Mouse (Mus musculus) neural tube, embryonic 13.5 days (tissue): ENCODE data around the gene Gm10309. TPM values are rescaled to one million over a fixed set of nuclear protein-coding genes. Genes with fewer than 3 reads are reported as not detected.

Source experiments
- ATAC-seq: fragments of 200-750 bp; cut with Nextera tagmentation; 2 replicates; pipeline ENCODE4 v1.8.0; 2017; ENCODE audit warnings: low read depth, mild to moderate bottlenecking, moderate TSS enrichment, moderate library complexity
- H3K27ac ChIP-seq: fragments of 300-500 bp; sonication (generic); replicated peaks from 2 replicates; pipeline ENCODE4 v1.5.1; 2015; ENCODE audit warnings: moderate library complexity, mild to moderate bottlenecking, inconsistent platforms
- H3K27me3 ChIP-seq: fragments of 300-500 bp; sonication (generic); 2 replicates; pipeline ENCODE4 v1.6.1; 2015; ENCODE audit warnings: mild to moderate bottlenecking, inconsistent platforms
- H3K36me3 ChIP-seq: fragments of 300-500 bp; sonication (generic); 2 replicates; pipeline ENCODE4 v1.6.1; 2015; ENCODE audit warnings: mild to moderate bottlenecking, inconsistent platforms
- H3K4me1 ChIP-seq: fragments of 300-500 bp; sonication (generic); replicated peaks from 2 replicates; pipeline ENCODE4 v1.6.1; 2015; ENCODE audit warnings: inconsistent platforms
- H3K4me2 ChIP-seq: fragments of 300-500 bp; sonication (generic); 2 replicates; pipeline ENCODE4 v1.6.1; 2015; ENCODE audit warnings: inconsistent platforms, mild to moderate bottlenecking, moderate library complexity
- H3K4me3 ChIP-seq: fragments of 300-500 bp; sonication (generic); 2 replicates; pipeline ENCODE4 v1.5.1; 2015; ENCODE audit warnings: mild to moderate bottlenecking, inconsistent platforms
- H3K9ac ChIP-seq: fragments of 300-500 bp; sonication (generic); 2 replicates; pipeline ENCODE4 v1.6.1; 2015; ENCODE audit warnings: moderate library complexity, mild to moderate bottlenecking, inconsistent platforms
- H3K9me3 ChIP-seq: fragments of 300-500 bp; sonication (generic); 2 replicates; pipeline ENCODE4 v1.6.1; 2016; ENCODE audit warnings: inconsistent platforms
- WGBS: fragments of 180-500 bp; shearing (Covaris S2); methylation state at CpG from one replicate; pipeline ENCODE4 v1.1.7; 2015; 5-methylcytosine and 5-hydroxymethylcytosine counted together
- polyA plus RNA-seq: library from polyadenylated mRNA; unstranded; fragments of >200 nt; fragmentation: Nextera tagmentation; extraction: Ambion mirVana; gene quantifications from 2 replicates; pipeline ENCODE4 v1.2.1, GENCODE M21; 2015

Gene Gm10309
- polyA plus RNA-seq, 1 experiment from 2014 or later, result 0.46 TPM

- Histone ChIP-seq H3K4me1 (peaks cover 3% of the 10 kb centered on the region; the same call in 1 of the 2 replicates), H3K9me3 (no peaks in the 10 kb centered on the region), H3K27me3 (no peaks in the 10 kb centered on the region), H3K27ac (0 out of 2 replicates have a peak overlapping the region, but pooled peaks have one; percentile 40), H3K36me3 (0 out of 2 replicates have a peak, but pooled peaks cover under 1% of the 10 kb centered on the region), H3K4me3 (no peak overlapping the region), H3K9ac (no peak overlapping the region), H3K4me2 (no peak overlapping the region)
- 71% methylated on average over 19 of the region's 19 CpGs for WGBS
- no peak for ATAC-seq
Observed at GRCm38 (mm10) chr17:86507342-86508211, 2.5 kb upstream of the Gm10309 start.

GRCm38 (mm10) chr17:86506881-86507280, 1.8 kb upstream of the Gm10309 start:
- Histone ChIP-seq H3K4me2 (no peak overlapping the region), H3K9ac (no peak overlapping the region), H3K4me3 (no peak overlapping the region), H3K36me3 (peaks cover 7% of the 10 kb centered on the region; the same call in 1 of the 2 replicates), H3K27me3 (no peaks in the 10 kb centered on the region), H3K27ac (peak overlapping the region; percentile 40; the same call in 1 of the 2 replicates), H3K9me3 (no peaks in the 10 kb centered on the region), H3K4me1 (peaks cover 3% of the 10 kb centered on the region; the same call in 1 of the 2 replicates)
- WGBS, result 73% methylated on average over 5 of the region's 5 CpGs
- ATAC-seq, result no peak

GRCm38 (mm10) chr17:86503208-86503897, 1.7 kb downstream of the Gm10309 start:
- no peak overlapping the region for H3K4me3 ChIP-seq
- H3K9ac ChIP-seq, result no peak overlapping the region
- H3K9me3 ChIP-seq, result no peaks in the 10 kb centered on the region
- peaks cover 12% of the 10 kb centered on the region; the same call in 1 of the 2 replicates for H3K36me3 ChIP-seq
- ATAC-seq, result no peak
- no peak overlapping the region for H3K4me2 ChIP-seq
- peaks cover 9% of the 10 kb centered on the region; the same call in 1 of the 2 replicates for H3K4me1 ChIP-seq
- no peaks in the 10 kb centered on the region for H3K27me3 ChIP-seq
- 94% methylated on average over 9 of the region's 9 CpGs for WGBS
- H3K27ac ChIP-seq, result no peak overlapping the region

GRCm38 (mm10) chr17:86501393-86501792, 3.6 kb downstream of the Gm10309 start:
- Histone ChIP-seq H3K4me1 (0 out of 2 replicates have a peak, but pooled peaks cover 6% of the 10 kb centered on the region), H3K4me2 (no peak overlapping the region), H3K9me3 (no peaks in the 10 kb centered on the region), H3K36me3 (peaks cover 16% of the 10 kb centered on the region), H3K27ac (no peak overlapping the region), H3K27me3 (no peaks in the 10 kb centered on the region), H3K9ac (no peak overlapping the region), H3K4me3 (no peak overlapping the region)
- ATAC-seq, result no peak
- 87% methylated on average over 4 of the region's 4 CpGs for WGBS

- H3K27me3 ChIP-seq, result no peaks in the 10 kb centered on the region
- H3K27ac ChIP-seq, result peak overlapping the region; percentile 52
- no peak overlapping the region for H3K4me3 ChIP-seq
- no peak for ATAC-seq
- H3K9me3 ChIP-seq, result no peaks in the 10 kb centered on the region
- 58% methylated on average over 15 of the region's 15 CpGs for WGBS
- no peak overlapping the region for H3K9ac ChIP-seq
- H3K4me2 ChIP-seq, result no peak overlapping the region
- 0 out of 2 replicates have a peak, but pooled peaks cover 6% of the 10 kb centered on the region for H3K4me1 ChIP-seq
- peaks cover 16% of the 10 kb centered on the region for H3K36me3 ChIP-seq
Observed at GRCm38 (mm10) chr17:86499359-86500045, 5.5 kb downstream of the Gm10309 start.

GRCm38 (mm10) chr17:86497302-86497701, 7.7 kb downstream of the Gm10309 start:
- no peak overlapping the region for H3K4me3 ChIP-seq
- no peak for ATAC-seq
- WGBS, result 92% methylated on average over 4 of the region's 4 CpGs
- 0 out of 2 replicates have a peak, but pooled peaks cover 6% of the 10 kb centered on the region for H3K4me1 ChIP-seq
- H3K27ac ChIP-seq, result no peak overlapping the region
- H3K4me2 ChIP-seq, result no peak overlapping the region
- no peaks in the 10 kb centered on the region for H3K27me3 ChIP-seq
- H3K9ac ChIP-seq, result no peak overlapping the region
- H3K36me3 ChIP-seq, result peaks cover 13% of the 10 kb centered on the region
- no peaks in the 10 kb centered on the region for H3K9me3 ChIP-seq

GRCm38 (mm10) chr17:86496123-86496771, 8.8 kb downstream of the Gm10309 start:
- Histone ChIP-seq H3K27ac (no peak overlapping the region), H3K4me1 (0 out of 2 replicates have a peak, but pooled peaks cover 6% of the 10 kb centered on the region), H3K4me3 (no peak overlapping the region), H3K36me3 (peaks cover 8% of the 10 kb centered on the region; the same call in 1 of the 2 replicates), H3K9me3 (no peaks in the 10 kb centered on the region), H3K9ac (no peak overlapping the region), H3K4me2 (no peak overlapping the region), H3K27me3 (no peaks in the 10 kb centered on the region)
- WGBS, result 89% methylated on average over 9 of the region's 9 CpGs
- ATAC-seq, result no peak

- H3K9ac ChIP-seq, result no peak overlapping the region
- 0 out of 2 replicates have a peak, but pooled peaks cover 6% of the 10 kb centered on the region for H3K4me1 ChIP-seq
- peaks cover 8% of the 10 kb centered on the region; the same call in 1 of the 2 replicates for H3K36me3 ChIP-seq
- H3K4me3 ChIP-seq, result no peak overlapping the region
- no peak overlapping the region for H3K27ac ChIP-seq
- no peak for ATAC-seq
- no peaks in the 10 kb centered on the region for H3K9me3 ChIP-seq
- WGBS, result 76% methylated on average over 6 of the region's 6 CpGs
- H3K27me3 ChIP-seq, result no peaks in the 10 kb centered on the region
- H3K4me2 ChIP-seq, result no peak overlapping the region
Observed at GRCm38 (mm10) chr17:86494895-86495294, 10.1 kb downstream of the Gm10309 start.

- Histone ChIP-seq H3K4me3 (no peak overlapping the region), H3K36me3 (peaks cover 8% of the 10 kb centered on the region; the same call in 1 of the 2 replicates), H3K27me3 (no peaks in the 10 kb centered on the region), H3K4me2 (no peak overlapping the region), H3K4me1 (0 out of 2 replicates have a peak, but pooled peaks cover 4% of the 10 kb centered on the region), H3K9ac (no peak overlapping the region), H3K9me3 (no peaks in the 10 kb centered on the region), H3K27ac (no peak overlapping the region)
- ATAC-seq, result no peak
- WGBS, result 85% methylated on average over 6 of the region's 6 CpGs
Observed at GRCm38 (mm10) chr17:86494494-86494893, 10.5 kb downstream of the Gm10309 start.

- H3K4me1 ChIP-seq, result no peaks in the 10 kb centered on the region
- peaks cover 8% of the 10 kb centered on the region; the same call in 1 of the 2 replicates for H3K36me3 ChIP-seq
- H3K4me2 ChIP-seq, result no peak overlapping the region
- no peaks in the 10 kb centered on the region for H3K27me3 ChIP-seq
- ATAC-seq, result no peak
- H3K4me3 ChIP-seq, result no peak overlapping the region
- no peaks in the 10 kb centered on the region for H3K9me3 ChIP-seq
- no peak overlapping the region for H3K9ac ChIP-seq
- no peak overlapping the region for H3K27ac ChIP-seq
- WGBS, result 85% methylated on average over 8 of the region's 8 CpGs
Observed at GRCm38 (mm10) chr17:86493891-86494420, 11.1 kb downstream of the Gm10309 start.

GRCm38 (mm10) chr17:86492376-86492775, 12.7 kb downstream of the Gm10309 start:
- no peak for ATAC-seq
- WGBS, result 88% methylated on average over 7 of the region's 7 CpGs
- H3K9me3 ChIP-seq, result no peaks in the 10 kb centered on the region

More at GRCm38 (mm10) chr17:86492376-86492775, 12.7 kb downstream of the Gm10309 start:
- no peaks in the 10 kb centered on the region for H3K4me1 ChIP-seq
- H3K4me3 ChIP-seq, result no peak overlapping the region
- no peak overlapping the region for H3K9ac ChIP-seq
- no peak overlapping the region for H3K27ac ChIP-seq
- no peak overlapping the region for H3K4me2 ChIP-seq
- H3K36me3 ChIP-seq, result no peaks in the 10 kb centered on the region
- no peaks in the 10 kb centered on the region for H3K27me3 ChIP-seq
